Mouse (Mus musculus): ENCODE data around the gene Cntn2. TPM values are rescaled to one million over a fixed set of nuclear protein-coding genes. Genes with fewer than 3 reads are reported as not detected.

The Cntn2 gene
- polyA plus RNA-seq, 1 experiment = 0.01 TPM

- no peak for TF ChIP-seq TAL1 (IDR thresholded peaks at IDR 0.05; ENCODE audit: low read length)
- TF ChIP-seq GATA1 (IDR thresholded peaks at IDR 0.05; ENCODE audit: low read length) = no peak
- H3K27me3 ChIP-seq (ENCODE audit: control insufficient read depth) = peaks cover 26% of the 10 kb centered on the region
- H3K4me3 ChIP-seq (replicated peaks) = no peak overlapping the region
- H3K9me3 ChIP-seq (ENCODE audit: control insufficient read depth, low read length) = no peaks in the 10 kb centered on the region
- H3K36me3 ChIP-seq (ENCODE audit: control insufficient read depth) = no peaks in the 10 kb centered on the region
- no peaks in the 10 kb centered on the region for H3K4me1 ChIP-seq (ENCODE audit: control insufficient read depth)
Measured at GRCm38 (mm10) chr1:132536416-132536815, 6.6 kb downstream of the Cntn2 start.

- no peaks in the 10 kb centered on the region for H3K4me1 ChIP-seq (ENCODE audit: control insufficient read depth)
- TF ChIP-seq TAL1 (IDR thresholded peaks at IDR 0.05; ENCODE audit: low read length) = no peak
- no peak for TF ChIP-seq GATA1 (IDR thresholded peaks at IDR 0.05; ENCODE audit: low read length)
- no peaks in the 10 kb centered on the region for H3K9me3 ChIP-seq (ENCODE audit: control insufficient read depth, low read length)
- H3K36me3 ChIP-seq (ENCODE audit: control insufficient read depth) = no peaks in the 10 kb centered on the region
- H3K4me3 ChIP-seq (replicated peaks) = no peak overlapping the region
- H3K27me3 ChIP-seq (ENCODE audit: control insufficient read depth) = peaks cover 17% of the 10 kb centered on the region
Measured at GRCm38 (mm10) chr1:132535541-132535940, 7.5 kb downstream of the Cntn2 start.

DNA sequence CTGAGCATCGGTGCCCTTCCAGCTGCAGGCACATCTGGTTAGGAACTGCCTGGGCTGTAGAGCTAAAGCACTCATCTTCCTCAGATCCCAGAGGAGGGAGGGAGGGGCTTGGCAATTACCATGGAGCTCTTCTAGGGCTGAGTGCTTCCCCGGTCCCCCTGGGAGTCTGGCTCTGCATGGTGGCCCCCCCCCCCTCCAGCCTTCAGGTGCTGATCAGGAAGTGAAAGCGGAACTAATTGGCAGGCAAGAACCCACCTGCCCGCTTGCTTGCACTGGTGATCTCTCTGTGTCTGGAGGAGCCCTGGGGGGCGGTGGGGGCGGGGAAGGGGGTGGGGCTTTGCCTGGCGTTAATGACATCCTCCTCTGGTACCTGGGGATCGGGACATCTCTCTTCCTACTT lies 9.2 kb downstream of the Cntn2 start:
- H3K4me3 ChIP-seq (replicated peaks) = no peak overlapping the region
- no peak for TF ChIP-seq TAL1 (IDR thresholded peaks at IDR 0.05; ENCODE audit: low read length)
- H3K36me3 ChIP-seq (ENCODE audit: control insufficient read depth) = no peaks in the 10 kb centered on the region
- no peaks in the 10 kb centered on the region for H3K9me3 ChIP-seq (ENCODE audit: control insufficient read depth, low read length)
- H3K4me1 ChIP-seq (ENCODE audit: control insufficient read depth) = no peaks in the 10 kb centered on the region
- H3K27me3 ChIP-seq (ENCODE audit: control insufficient read depth) = peaks cover 4% of the 10 kb centered on the region

- Histone ChIP-seq H3K4me3 (replicated peaks) (no peak overlapping the region), H3K27me3 (ENCODE audit: control insufficient read depth) (peaks cover 4% of the 10 kb centered on the region), H3K9me3 (ENCODE audit: control insufficient read depth, low read length) (no peaks in the 10 kb centered on the region), H3K36me3 (ENCODE audit: control insufficient read depth) (no peaks in the 10 kb centered on the region), H3K4me1 (ENCODE audit: control insufficient read depth) (no peaks in the 10 kb centered on the region)
- no peak for TF ChIP-seq TAL1 (IDR thresholded peaks at IDR 0.05; ENCODE audit: low read length)
- TF ChIP-seq GATA1 (IDR thresholded peaks at IDR 0.05; ENCODE audit: low read length) = no peak
Measured at GRCm38 (mm10) chr1:132532521-132532920, 10.5 kb downstream of the Cntn2 start.

DNA sequence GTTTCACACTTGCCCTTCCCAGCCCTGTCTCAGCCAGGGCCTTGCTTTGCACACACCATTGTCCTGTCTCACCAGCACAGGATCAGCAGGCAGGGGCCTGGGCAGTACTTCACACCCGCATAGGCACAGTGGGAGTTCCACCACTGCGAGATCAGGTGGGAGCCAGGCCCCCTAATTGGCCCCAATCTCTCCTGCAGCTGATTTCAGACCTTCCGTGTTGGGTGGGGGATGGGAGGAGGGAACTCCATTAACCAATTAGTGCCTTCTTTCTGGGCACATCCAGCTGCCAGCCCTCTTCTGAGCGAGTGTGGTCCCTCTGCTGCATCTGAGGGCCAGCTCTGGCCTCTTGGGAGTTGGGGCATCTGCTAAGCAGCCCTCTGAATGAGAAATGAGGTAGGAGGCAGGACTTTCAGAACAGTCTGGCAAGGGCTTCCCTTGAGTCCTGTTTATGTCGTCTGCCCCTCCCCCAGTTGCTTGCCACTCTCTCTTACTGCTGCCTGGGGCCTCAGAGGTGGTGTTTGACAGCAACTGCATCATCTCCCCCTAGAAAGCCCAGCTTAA lies 12.3 kb downstream of the Cntn2 start:
- Histone ChIP-seq H3K9me3 (ENCODE audit: control insufficient read depth, low read length) (no peaks in the 10 kb centered on the region), H3K4me1 (ENCODE audit: control insufficient read depth) (no peaks in the 10 kb centered on the region), H3K27me3 (ENCODE audit: control insufficient read depth) (peaks cover 4% of the 10 kb centered on the region), H3K36me3 (ENCODE audit: control insufficient read depth) (no peaks in the 10 kb centered on the region), H3K4me3 (replicated peaks) (no peak overlapping the region)
- TF ChIP-seq GATA1 (IDR thresholded peaks at IDR 0.05; ENCODE audit: low read length) (no peak), TAL1 (IDR thresholded peaks at IDR 0.05; ENCODE audit: low read length) (no peak)

DNA sequence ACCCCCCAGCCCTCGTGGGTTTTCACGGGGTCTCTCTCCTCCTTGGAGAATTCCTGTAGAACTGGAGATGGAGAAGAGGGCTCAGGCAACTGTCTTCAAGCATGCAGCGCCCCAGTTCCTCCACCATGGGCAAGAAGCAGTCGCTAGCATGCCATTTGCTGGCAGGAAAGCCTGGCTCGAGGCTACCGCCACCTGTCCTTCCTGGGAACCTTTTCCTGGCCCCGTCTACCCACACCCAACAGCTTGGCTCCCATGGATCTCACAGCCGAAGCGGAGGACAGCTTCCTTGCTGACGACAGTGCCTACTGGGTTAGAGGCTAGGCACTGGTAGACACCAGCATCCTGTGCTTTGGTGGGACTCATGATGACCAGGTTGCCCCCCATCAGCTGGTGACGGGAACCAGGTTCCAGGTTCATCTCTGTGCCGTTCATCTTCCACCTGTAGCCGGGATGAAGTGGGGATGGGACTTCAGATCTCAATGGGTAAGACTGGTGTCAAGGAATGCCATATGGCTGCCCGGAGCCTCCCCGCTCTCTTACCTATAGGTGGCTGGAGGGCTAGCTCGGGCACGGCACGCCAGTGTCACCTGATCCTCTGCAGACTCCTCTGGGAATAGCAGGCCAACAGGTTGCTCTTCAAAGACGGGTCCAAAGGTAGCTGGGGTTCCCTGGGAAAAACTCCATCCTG lies 14.3 kb downstream of the Cntn2 start:
- Histone ChIP-seq H3K4me1 (ENCODE audit: control insufficient read depth) (no peaks in the 10 kb centered on the region), H3K36me3 (ENCODE audit: control insufficient read depth) (no peaks in the 10 kb centered on the region), H3K27me3 (ENCODE audit: control insufficient read depth) (peaks cover 2% of the 10 kb centered on the region), H3K4me3 (replicated peaks) (no peak overlapping the region), H3K9me3 (ENCODE audit: control insufficient read depth, low read length) (no peaks in the 10 kb centered on the region)
- TF ChIP-seq TAL1 (IDR thresholded peaks at IDR 0.05; ENCODE audit: low read length) = no peak
- no peak for TF ChIP-seq GATA1 (IDR thresholded peaks at IDR 0.05; ENCODE audit: low read length)

DNA sequence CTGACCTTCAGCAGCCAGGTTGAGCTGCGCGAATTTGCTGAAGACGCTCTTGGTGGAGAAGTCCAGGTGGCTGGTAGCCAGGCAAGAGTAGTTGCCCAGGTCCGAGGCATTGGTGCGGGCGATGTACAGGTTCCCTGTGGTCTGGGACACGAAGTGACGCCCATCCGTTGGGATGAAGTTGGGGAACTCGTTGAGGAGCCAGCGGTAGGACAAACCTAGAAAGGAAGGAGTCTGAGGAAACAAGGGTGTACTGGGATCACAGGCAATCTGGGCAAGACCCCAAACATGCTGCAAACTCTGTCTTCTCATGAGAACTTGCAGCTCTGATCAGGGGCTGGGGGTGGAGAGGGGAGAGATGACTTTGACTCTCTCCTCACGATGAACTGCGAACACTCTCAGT lies 15.0 kb downstream of the Cntn2 start:
- Histone ChIP-seq H3K36me3 (ENCODE audit: control insufficient read depth) (no peaks in the 10 kb centered on the region), H3K4me3 (replicated peaks) (no peak overlapping the region), H3K27me3 (ENCODE audit: control insufficient read depth) (peaks cover 2% of the 10 kb centered on the region; the same call in 1 of the 2 replicates), H3K4me1 (ENCODE audit: control insufficient read depth) (no peaks in the 10 kb centered on the region), H3K9me3 (ENCODE audit: control insufficient read depth, low read length) (no peaks in the 10 kb centered on the region)
- TF ChIP-seq GATA1 (IDR thresholded peaks at IDR 0.05; ENCODE audit: low read length) = no peak
- no peak for TF ChIP-seq TAL1 (IDR thresholded peaks at IDR 0.05; ENCODE audit: low read length)

- H3K9me3 ChIP-seq (ENCODE audit: control insufficient read depth, low read length) = no peaks in the 10 kb centered on the region
- H3K4me1 ChIP-seq (ENCODE audit: control insufficient read depth) = no peaks in the 10 kb centered on the region
- no peak for TF ChIP-seq GATA1 (IDR thresholded peaks at IDR 0.05; ENCODE audit: low read length)
- TF ChIP-seq TAL1 (IDR thresholded peaks at IDR 0.05; ENCODE audit: low read length) = no peak
- H3K27me3 ChIP-seq (ENCODE audit: control insufficient read depth) = 0 out of 2 replicates have a peak, but pooled peaks cover 2% of the 10 kb centered on the region
- H3K36me3 ChIP-seq (ENCODE audit: control insufficient read depth) = no peaks in the 10 kb centered on the region
- H3K4me3 ChIP-seq (replicated peaks) = no peak overlapping the region
Measured at GRCm38 (mm10) chr1:132525832-132526231, 17.2 kb downstream of the Cntn2 start.

- Histone ChIP-seq H3K9me3 (ENCODE audit: control insufficient read depth, low read length) (no peaks in the 10 kb centered on the region), H3K4me3 (replicated peaks) (no peak overlapping the region), H3K27me3 (ENCODE audit: control insufficient read depth) (0 out of 2 replicates have a peak, but pooled peaks cover 2% of the 10 kb centered on the region), H3K4me1 (ENCODE audit: control insufficient read depth) (no peaks in the 10 kb centered on the region), H3K36me3 (ENCODE audit: control insufficient read depth) (no peaks in the 10 kb centered on the region)
- no peak for TF ChIP-seq GATA1 (IDR thresholded peaks at IDR 0.05; ENCODE audit: low read length)
- TF ChIP-seq TAL1 (IDR thresholded peaks at IDR 0.05; ENCODE audit: low read length) = no peak
Measured at GRCm38 (mm10) chr1:132523920-132524319, 19.1 kb downstream of the Cntn2 start.
